Comparison of ENCODE assay signal across 8 mouse cellular contexts in the genomic region with DNA sequence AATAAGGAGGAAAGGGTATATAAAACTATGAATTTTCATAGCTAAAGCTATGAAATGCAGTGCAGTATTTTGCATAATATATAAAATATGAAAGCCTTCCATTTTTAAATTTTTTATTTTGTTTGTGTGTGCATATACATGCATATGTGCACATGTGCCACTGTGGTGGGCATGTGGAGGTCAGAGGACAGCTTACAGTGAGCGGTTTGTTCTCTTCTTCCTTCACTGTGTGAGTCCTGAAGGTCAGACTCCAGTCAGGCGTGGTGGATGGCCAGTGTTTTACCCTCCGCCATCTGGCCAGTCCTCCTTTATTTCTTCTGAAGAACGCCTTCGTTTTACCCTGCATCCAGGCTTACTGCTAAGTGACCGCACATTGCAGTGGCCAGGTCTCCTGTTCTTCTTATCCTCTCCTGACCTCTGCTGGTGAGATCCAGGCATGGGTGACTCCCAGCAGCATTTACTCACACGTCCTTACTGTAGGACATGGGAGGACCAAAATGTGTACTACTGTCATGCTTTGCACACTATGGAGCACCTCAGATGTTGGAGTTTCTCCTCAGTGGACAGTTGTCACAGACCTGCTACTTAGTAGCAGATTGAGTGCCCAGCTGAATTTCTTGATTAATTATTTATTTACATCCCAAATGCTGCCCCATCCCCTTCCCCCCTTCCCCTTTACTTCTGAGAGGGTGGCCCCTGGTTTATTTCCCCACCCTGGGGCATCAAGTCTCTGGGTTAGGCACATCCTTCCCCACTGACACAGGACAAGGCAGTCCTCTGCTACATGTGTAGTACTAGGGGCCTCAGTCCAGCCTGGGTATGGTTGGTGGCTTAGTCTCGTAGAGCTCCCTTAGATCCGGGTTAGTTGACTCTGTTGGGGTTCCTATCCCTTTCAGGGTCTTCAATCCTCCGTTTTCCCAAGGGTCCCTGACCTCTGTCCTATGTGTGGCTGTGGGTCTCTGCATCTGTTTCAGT.
DNase-seq lines count a peak whose midpoint lies in the region; ATAC-seq and TF ChIP-seq lines count a peak whose summit lies in the region.

No protein-coding gene starts in this region.

- H3K27ac ChIP-seq in gastrocnemius, adult 2 months = no peak overlapping the region

- H3K4me3 ChIP-seq in gastrocnemius, adult 2 months = no peak overlapping the region

- peak; percentile 95 for ATAC-seq in megakaryocyte progenitor cell, adult 5-6 weeks (replicated peaks; ENCODE audit: poor library complexity)

- intact Hi-C loops in gastrocnemius, adult 2 months (cut with DNase I) = loop anchor here (1.0 kb wide), 2 partner anchors 185 to 211 kb away; no protein-coding TSS in a partner anchor

- peak; percentile 95 for TF ChIP-seq CTCF in gastrocnemius, adult 2 months (IDR thresholded peaks at IDR 0.05)

- DNase-seq in ZHBTc4 (ENCODE audit: low read depth, low spot score) = peak; percentile 66
- peak; percentile 66 to 81 for DNase-seq in cerebellum, postnatal 4 days (ENCODE audit: low spot score in 2 of 2)
- DNase-seq in gastrocnemius, adult 2 months = peak; percentile 77
- peak; percentile 83 for DNase-seq in induced T-regulatory cell, adult 2 months (ENCODE audit: low read depth)
- peak; percentile 47 to 72 for DNase-seq in left cerebral cortex, adult 8-10 months (ENCODE audit: low spot score in 2 of 2)
- peak; percentile 72 for DNase-seq in right cerebral cortex, postnatal 14 days
- DNase-seq in yolk sac, embryonic 10.5 days (ENCODE audit: low spot score) = peak; percentile 76
